Mouse (Mus musculus) neural tube, embryonic 11.5 days (tissue): ENCODE measurements around the gene Ptbp3. TPM values are rescaled to one million over a fixed set of nuclear protein-coding genes. Genes with fewer than 3 reads are reported as not detected.

Experiments
- ATAC-seq: fragments of 200-750 bp; cut with Nextera tagmentation; 2 replicates; pipeline ENCODE4 v1.8.0; 2017; ENCODE audit warnings: moderate number of reproducible peaks, mild to moderate bottlenecking, moderate TSS enrichment, moderate library complexity; ENCODE audit not compliant: insufficient read depth, low FRiP score, low TSS enrichment
- DNase-seq: peaks from one replicate; pipeline ENCODE4 v3.0.0-alpha.2; 2015; ENCODE audit warnings: low spot score
- H3K27ac ChIP-seq: fragments of 300-500 bp; sonication (generic); 2 replicates; pipeline ENCODE4 v1.5.1; 2014; ENCODE audit warnings: low read depth, mild to moderate bottlenecking, low read length
- H3K27me3 ChIP-seq: fragments of 300-500 bp; sonication (generic); 2 replicates; pipeline ENCODE4 v1.6.1; 2014; ENCODE audit warnings: mild to moderate bottlenecking, low read length, mixed read lengths; ENCODE audit not compliant: control insufficient read depth, insufficient read depth
- H3K36me3 ChIP-seq: fragments of 300-500 bp; sonication (generic); 2 replicates; pipeline ENCODE4 v1.6.1; 2014; ENCODE audit warnings: mild to moderate bottlenecking, low read length, moderate library complexity, mixed read lengths; ENCODE audit not compliant: control insufficient read depth, insufficient read depth
- H3K4me1 ChIP-seq: fragments of 300-500 bp; sonication (generic); 2 replicates; pipeline ENCODE4 v1.6.1; 2014; ENCODE audit warnings: low read length, mixed read lengths; ENCODE audit not compliant: control insufficient read depth, insufficient read depth
- H3K4me2 ChIP-seq: fragments of 300-500 bp; sonication (generic); 2 replicates; pipeline ENCODE4 v1.6.1; 2014; ENCODE audit warnings: low read depth, mild to moderate bottlenecking, moderate library complexity
- H3K4me3 ChIP-seq: fragments of 300-500 bp; sonication (generic); 2 replicates; pipeline ENCODE4 v1.5.1; 2014; ENCODE audit warnings: low read depth, low read length
- H3K9ac ChIP-seq: fragments of 300-500 bp; sonication (generic); 2 replicates; pipeline ENCODE4 v1.6.1; 2014; ENCODE audit warnings: mild to moderate bottlenecking, low read length
- H3K9me3 ChIP-seq: fragments of 300-500 bp; sonication (generic); 2 replicates; pipeline ENCODE4 v1.6.1; 2016; ENCODE audit warnings: low read length; ENCODE audit not compliant: control insufficient read depth
- WGBS: fragments of 180-500 bp; shearing (Covaris S2); extraction: QIAGEN DNeasy Blood & Tissue Kit; methylation state at CpG from one replicate; pipeline ENCODE4 v1.1.7; 2014; 5-methylcytosine and 5-hydroxymethylcytosine counted together
- polyA plus RNA-seq: library from polyadenylated mRNA; unstranded; fragments of >200 nt; fragmentation: Nextera tagmentation; extraction: Ambion mirVana; gene quantifications from 2 replicates; pipeline ENCODE4 v1.2.1, GENCODE M21; 2014

The Ptbp3 gene
- polyA plus RNA-seq, 1 experiment from 2014 or later, result 51.5 TPM

GRCm38 (mm10) chr4:59531172-59531571 is 18.0 kb downstream of the Ptbp3 start:
- H3K27me3 ChIP-seq, result no peaks in the 10 kb centered on the region
- DNase-seq, result no peak

GRCm38 (mm10) chr4:59527470-59527869 is 21.7 kb downstream of the Ptbp3 start:
- Histone ChIP-seq H3K9ac (no peak overlapping the region), H3K36me3 (no peaks in the 10 kb centered on the region), H3K4me2 (no peak overlapping the region), H3K9me3 (no peaks in the 10 kb centered on the region), H3K4me3 (no peak overlapping the region), H3K4me1 (no peaks in the 10 kb centered on the region), H3K27me3 (no peaks in the 10 kb centered on the region), H3K27ac (no peak overlapping the region)
- DNase-seq, result no peak
- no peak for ATAC-seq
- 91% methylated on average over 3 of the region's 3 CpGs for WGBS

More at GRCm38 (mm10) chr4:59531172-59531571, 18.0 kb downstream of the Ptbp3 start:
- H3K36me3 ChIP-seq, result no peaks in the 10 kb centered on the region
- no peak overlapping the region for H3K9ac ChIP-seq
- no peaks in the 10 kb centered on the region for H3K9me3 ChIP-seq
- no peak for ATAC-seq
- no peak overlapping the region for H3K27ac ChIP-seq
- H3K4me3 ChIP-seq, result no peak overlapping the region
- H3K4me1 ChIP-seq, result no peaks in the 10 kb centered on the region
- WGBS, result 56% methylated on average over 1 of the region's 1 CpGs
- H3K4me2 ChIP-seq, result no peak overlapping the region

GRCm38 (mm10) chr4:59526728-59527127 is 22.4 kb downstream of the Ptbp3 start:
- Histone ChIP-seq H3K36me3 (no peaks in the 10 kb centered on the region), H3K4me3 (no peak overlapping the region), H3K27ac (no peak overlapping the region), H3K4me2 (no peak overlapping the region), H3K4me1 (no peaks in the 10 kb centered on the region), H3K9me3 (no peaks in the 10 kb centered on the region), H3K9ac (no peak overlapping the region), H3K27me3 (no peaks in the 10 kb centered on the region)
- DNase-seq (no peak), ATAC-seq (no peak)
- WGBS, result 80% methylated on average over 2 of the region's 2 CpGs

- DNase-seq (no peak), ATAC-seq (no peak)
- H3K9ac ChIP-seq, result no peak overlapping the region
- no peaks in the 10 kb centered on the region for H3K27me3 ChIP-seq
- H3K4me2 ChIP-seq, result no peak overlapping the region
- no peaks in the 10 kb centered on the region for H3K4me1 ChIP-seq
- H3K4me3 ChIP-seq, result no peak overlapping the region
- no peak overlapping the region for H3K27ac ChIP-seq
- no peaks in the 10 kb centered on the region for H3K36me3 ChIP-seq
- WGBS, result 86% methylated on average over 3 of the region's 3 CpGs
- H3K9me3 ChIP-seq, result no peaks in the 10 kb centered on the region
These were observed 24.3 kb downstream of the Ptbp3 start for GRCm38 (mm10) chr4:59524875-59525274.

- H3K27ac ChIP-seq, result no peak overlapping the region
- no peak overlapping the region for H3K4me2 ChIP-seq
- ATAC-seq (no peak), DNase-seq (no peak)
- no peaks in the 10 kb centered on the region for H3K27me3 ChIP-seq
- H3K36me3 ChIP-seq, result no peaks in the 10 kb centered on the region
- no peaks in the 10 kb centered on the region for H3K9me3 ChIP-seq
- no peaks in the 10 kb centered on the region for H3K4me1 ChIP-seq
- H3K9ac ChIP-seq, result no peak overlapping the region
- H3K4me3 ChIP-seq, result no peak overlapping the region
These were observed 38.8 kb downstream of the Ptbp3 start for GRCm38 (mm10) chr4:59510321-59510720.

- no peak for ATAC-seq
- Histone ChIP-seq H3K4me3 (no peak overlapping the region), H3K4me2 (no peak overlapping the region), H3K9me3 (no peaks in the 10 kb centered on the region), H3K9ac (no peak overlapping the region), H3K27me3 (no peaks in the 10 kb centered on the region), H3K36me3 (no peaks in the 10 kb centered on the region), H3K27ac (no peak overlapping the region), H3K4me1 (no peaks in the 10 kb centered on the region)
- no peak for DNase-seq
- WGBS, result 94% methylated on average over 2 of the region's 2 CpGs
These were observed 39.6 kb downstream of the Ptbp3 start for GRCm38 (mm10) chr4:59509558-59509957.

GRCm38 (mm10) chr4:59507766-59508165 is 41.4 kb downstream of the Ptbp3 start:
- Histone ChIP-seq H3K9ac (no peak overlapping the region), H3K4me1 (no peaks in the 10 kb centered on the region), H3K4me3 (no peak overlapping the region), H3K27ac (no peak overlapping the region), H3K36me3 (no peaks in the 10 kb centered on the region), H3K4me2 (no peak overlapping the region), H3K27me3 (no peaks in the 10 kb centered on the region), H3K9me3 (no peaks in the 10 kb centered on the region)
- no peak for DNase-seq
- ATAC-seq, result no peak
- WGBS, result 81% methylated on average over 2 of the region's 2 CpGs

GRCm38 (mm10) chr4:59506704-59507103 is 42.5 kb downstream of the Ptbp3 start:
- Histone ChIP-seq H3K9ac (no peak overlapping the region), H3K36me3 (no peaks in the 10 kb centered on the region), H3K27me3 (no peaks in the 10 kb centered on the region), H3K27ac (no peak overlapping the region), H3K9me3 (no peaks in the 10 kb centered on the region), H3K4me3 (no peak overlapping the region), H3K4me1 (no peaks in the 10 kb centered on the region), H3K4me2 (no peak overlapping the region)
- ATAC-seq (no peak), DNase-seq (no peak)
- WGBS, result 100% methylated on average over 3 of the region's 3 CpGs

- 84% methylated on average over 3 of the region's 3 CpGs for WGBS
- no peak for ATAC-seq
These were observed 43.7 kb downstream of the Ptbp3 start for GRCm38 (mm10) chr4:59505481-59505880.

More at GRCm38 (mm10) chr4:59505481-59505880, 43.7 kb downstream of the Ptbp3 start:
- Histone ChIP-seq H3K27me3 (no peaks in the 10 kb centered on the region), H3K36me3 (0 out of 2 replicates have a peak, but pooled peaks cover 2% of the 10 kb centered on the region), H3K9ac (no peak overlapping the region), H3K4me1 (no peaks in the 10 kb centered on the region), H3K9me3 (no peaks in the 10 kb centered on the region), H3K4me2 (no peak overlapping the region), H3K27ac (no peak overlapping the region), H3K4me3 (no peak overlapping the region)
- DNase-seq, result no peak
